Mouse (Mus musculus): ENCODE results near the gene Nfe2l2. TPM values are rescaled to one million over a fixed set of nuclear protein-coding genes. Genes with fewer than 3 reads are reported as not detected.
"Not testable (repeated sequence)": the region's sequence is repeated elsewhere in the genome, so short reads cannot be mapped to it uniquely, and the experiment has no call there.

Nfe2l2 gene
- polyA plus RNA-seq, 1 experiment, result 1.6 TPM

DNA sequence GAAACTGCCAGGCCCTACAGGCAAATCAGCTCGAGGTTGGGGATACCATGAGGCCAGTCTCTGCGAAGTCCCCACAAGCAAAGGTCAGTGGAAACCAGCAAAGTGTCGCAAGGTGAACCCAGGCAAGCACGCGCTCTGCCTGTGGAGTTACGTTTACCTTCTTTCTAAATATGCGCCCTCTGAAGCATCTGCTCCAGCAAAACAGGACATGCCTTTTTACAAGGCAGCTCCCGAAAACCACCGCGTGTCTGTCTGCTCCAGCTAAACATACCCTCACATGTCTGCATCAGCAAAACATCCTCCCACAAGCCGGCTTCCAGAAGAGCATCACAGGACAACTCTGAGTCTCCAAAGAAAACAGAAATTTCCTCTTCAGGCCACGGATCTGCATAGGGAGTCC lies 59.2 kb downstream of the Nfe2l2 start:
- Histone ChIP-seq H3K9me3 (ENCODE audit: control insufficient read depth, low read length) (peaks cover 3% of the 10 kb centered on the region; the same call in 1 of the 2 replicates), H3K36me3 (ENCODE audit: control insufficient read depth) (no peaks in the 10 kb centered on the region), H3K4me1 (ENCODE audit: control insufficient read depth) (no peaks in the 10 kb centered on the region), H3K27me3 (ENCODE audit: control insufficient read depth) (no peaks in the 10 kb centered on the region), H3K4me3 (replicated peaks) (no peak overlapping the region)
- TF ChIP-seq GATA1 (IDR thresholded peaks at IDR 0.05; ENCODE audit: low read length), result no peak
- TF ChIP-seq TAL1 (IDR thresholded peaks at IDR 0.05; ENCODE audit: low read length), result no peak

DNA sequence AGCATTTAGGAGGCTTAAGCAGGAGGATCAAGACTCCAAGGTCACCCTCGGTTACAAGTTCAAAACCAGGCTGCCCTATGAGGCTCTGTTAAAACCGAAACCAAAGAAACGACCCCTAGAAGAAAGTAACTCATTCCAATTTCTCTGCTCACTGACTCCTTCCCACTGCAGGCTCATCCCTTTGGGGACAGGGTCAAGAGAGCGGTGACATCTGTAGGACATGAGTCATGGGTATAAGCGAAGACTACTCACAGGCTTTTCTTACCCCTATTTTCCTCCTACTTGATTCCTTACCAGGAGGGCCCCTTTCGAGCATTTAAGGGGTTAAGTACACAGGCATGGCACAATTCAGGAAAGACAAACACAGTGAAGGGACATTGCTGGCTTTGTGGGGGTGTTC lies 60.5 kb downstream of the Nfe2l2 start:
- TF ChIP-seq GATA1 (IDR thresholded peaks at IDR 0.05; ENCODE audit: low read length) (no peak), TAL1 (IDR thresholded peaks at IDR 0.05; ENCODE audit: low read length) (no peak)
- H3K9me3 ChIP-seq (ENCODE audit: control insufficient read depth, low read length), result peaks cover 3% of the 10 kb centered on the region; the same call in 1 of the 2 replicates
- no peaks in the 10 kb centered on the region for H3K36me3 ChIP-seq (ENCODE audit: control insufficient read depth)
- H3K27me3 ChIP-seq (ENCODE audit: control insufficient read depth), result no peaks in the 10 kb centered on the region
- no peaks in the 10 kb centered on the region for H3K4me1 ChIP-seq (ENCODE audit: control insufficient read depth)
- no peak overlapping the region for H3K4me3 ChIP-seq (replicated peaks)

DNA sequence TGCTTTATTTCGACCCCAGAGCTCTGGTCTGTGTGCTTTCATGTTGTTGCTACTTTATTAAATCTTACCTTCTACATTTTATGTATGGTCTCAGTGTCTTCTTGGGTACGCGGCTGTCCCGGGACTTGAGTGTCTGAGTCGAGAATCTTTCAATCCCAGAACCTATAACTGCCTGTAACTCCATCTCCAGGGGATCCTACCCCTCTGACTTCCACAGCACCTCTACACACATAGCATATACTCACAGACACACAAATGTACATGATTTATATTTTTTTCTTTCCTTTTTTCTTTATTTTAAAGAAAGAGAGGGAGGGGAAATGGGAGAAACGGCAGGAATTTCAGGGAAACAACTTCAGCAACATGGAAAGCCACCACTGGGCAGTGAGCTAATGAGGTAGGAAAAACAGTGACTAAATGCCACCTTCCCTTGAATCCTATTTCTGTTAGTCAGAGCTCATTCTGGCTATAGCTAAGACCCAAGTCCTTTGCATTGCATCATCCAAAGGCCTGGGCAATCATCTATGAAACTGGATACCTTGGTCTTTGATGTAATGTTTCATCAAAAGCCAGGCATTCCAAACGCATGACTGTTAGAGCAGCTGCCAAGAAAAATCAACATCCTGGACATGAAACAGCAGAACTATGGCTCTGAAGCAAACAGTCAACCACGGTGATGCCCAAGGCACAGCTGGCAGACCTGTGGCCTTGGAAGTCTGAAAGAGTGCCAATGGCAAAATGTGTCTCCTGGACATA lies 61.5 kb downstream of the Nfe2l2 start:
- H3K9me3 ChIP-seq (ENCODE audit: control insufficient read depth, low read length), result peaks cover 3% of the 10 kb centered on the region; the same call in 1 of the 2 replicates
- H3K36me3 ChIP-seq (ENCODE audit: control insufficient read depth), result no peaks in the 10 kb centered on the region
- H3K4me3 ChIP-seq (replicated peaks), result no peak overlapping the region
- H3K4me1 ChIP-seq (ENCODE audit: control insufficient read depth), result no peaks in the 10 kb centered on the region
- H3K27me3 ChIP-seq (ENCODE audit: control insufficient read depth), result no peaks in the 10 kb centered on the region
- no peak for TF ChIP-seq TAL1 (IDR thresholded peaks at IDR 0.05; ENCODE audit: low read length)
- no peak for TF ChIP-seq GATA1 (IDR thresholded peaks at IDR 0.05; ENCODE audit: low read length)

DNA sequence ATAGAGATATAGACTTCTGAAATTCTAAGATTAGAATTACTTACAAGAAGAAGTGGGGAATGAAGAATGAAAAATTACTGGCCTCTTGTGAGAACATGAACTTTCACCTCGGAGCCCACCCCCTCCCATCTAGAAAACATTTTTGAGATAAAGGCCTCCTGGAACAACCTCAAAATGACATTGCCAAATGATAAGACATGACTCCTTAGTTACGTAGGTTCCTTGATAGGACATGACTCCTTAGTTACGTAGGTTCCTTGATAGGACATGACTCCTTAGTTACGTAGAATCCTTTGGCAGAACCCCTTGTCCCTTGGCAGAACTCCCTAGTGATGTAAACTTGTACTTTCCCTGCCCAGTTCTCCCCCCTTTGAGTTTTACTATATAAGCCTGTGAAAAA lies 62.1 kb downstream of the Nfe2l2 start:
- not testable (repeated sequence) for H3K4me1 ChIP-seq (ENCODE audit: control insufficient read depth); H3K4me3 ChIP-seq (replicated peaks); H3K9me3 ChIP-seq (ENCODE audit: control insufficient read depth, low read length); H3K36me3 ChIP-seq (ENCODE audit: control insufficient read depth); H3K27me3 ChIP-seq (ENCODE audit: control insufficient read depth)

DNA sequence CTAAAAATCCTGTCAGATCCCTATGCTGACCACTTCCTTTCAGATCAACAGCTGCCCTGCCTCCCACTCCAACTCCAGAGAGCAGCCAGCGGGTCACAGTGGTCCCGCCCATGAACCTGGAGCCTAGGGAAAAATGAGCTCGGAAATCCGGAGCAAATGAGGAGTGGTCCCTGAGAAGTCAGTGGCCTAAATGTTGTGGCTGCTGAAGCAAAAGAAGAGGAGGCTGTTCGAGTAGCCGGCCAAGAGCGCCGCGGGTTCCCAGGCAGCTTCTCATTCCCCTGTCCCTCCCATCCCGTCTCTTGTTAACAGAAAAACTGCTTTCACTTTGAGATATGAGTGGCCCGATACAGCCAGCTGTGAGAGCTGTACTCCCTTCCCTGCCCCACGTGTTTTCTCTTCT lies 64.9 kb downstream of the Nfe2l2 start:
- not testable (repeated sequence) for H3K4me3 ChIP-seq (replicated peaks)

DNA sequence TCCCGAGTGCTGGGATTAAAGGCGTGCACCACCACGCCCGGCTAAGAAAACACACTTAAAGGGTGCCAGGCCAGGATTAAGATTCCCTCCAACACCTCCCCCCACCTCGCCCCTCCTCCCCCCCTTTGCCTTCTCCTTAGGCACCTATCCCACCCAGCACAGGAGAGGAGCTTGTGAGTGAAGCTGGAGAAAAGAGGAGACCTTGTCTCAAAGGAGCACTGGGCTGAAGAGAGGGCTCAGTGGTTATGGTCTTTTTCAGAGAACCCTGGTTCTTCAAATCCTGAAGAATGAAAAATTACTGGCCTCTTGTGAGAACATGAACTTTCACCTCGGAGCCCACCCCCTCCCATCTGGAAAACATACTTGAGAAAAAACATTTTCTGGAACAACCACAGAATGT lies 66.6 kb downstream of the Nfe2l2 start:
- H3K9me3 ChIP-seq (ENCODE audit: control insufficient read depth, low read length); H3K4me1 ChIP-seq (ENCODE audit: control insufficient read depth); H3K4me3 ChIP-seq (replicated peaks); H3K36me3 ChIP-seq (ENCODE audit: control insufficient read depth); H3K27me3 ChIP-seq (ENCODE audit: control insufficient read depth): not testable (repeated sequence)

More for the DNA sequence above, 64.9 kb downstream of the Nfe2l2 start:
- H3K27me3 ChIP-seq (ENCODE audit: control insufficient read depth); H3K4me1 ChIP-seq (ENCODE audit: control insufficient read depth); H3K36me3 ChIP-seq (ENCODE audit: control insufficient read depth); H3K9me3 ChIP-seq (ENCODE audit: control insufficient read depth, low read length): not testable (repeated sequence)

DNA sequence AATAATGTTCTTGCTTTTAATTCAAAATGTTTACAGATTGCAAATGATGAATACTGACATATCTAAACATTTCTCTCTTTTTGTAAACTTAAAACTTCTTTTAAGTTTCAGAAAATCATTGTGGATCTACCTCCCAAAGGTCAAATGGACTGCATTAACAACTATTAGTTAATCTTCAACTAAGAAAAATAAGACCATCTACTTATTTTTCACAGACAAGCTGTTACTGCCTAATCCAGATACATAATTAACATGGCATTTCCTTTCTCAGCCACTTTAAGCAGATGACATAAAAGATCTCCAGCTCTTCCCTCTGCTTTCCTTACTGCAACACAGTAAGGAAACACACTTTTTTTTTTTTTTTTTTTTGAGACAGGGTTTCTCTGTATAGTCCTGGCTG lies 67.1 kb downstream of the Nfe2l2 start:
- no peaks in the 10 kb centered on the region for H3K27me3 ChIP-seq (ENCODE audit: control insufficient read depth)
- peaks cover 6% of the 10 kb centered on the region for H3K4me1 ChIP-seq (ENCODE audit: control insufficient read depth)
- no peak overlapping the region for H3K4me3 ChIP-seq (replicated peaks)
- TF ChIP-seq TAL1 (IDR thresholded peaks at IDR 0.05; ENCODE audit: low read length) (no peak), GATA1 (IDR thresholded peaks at IDR 0.05; ENCODE audit: low read length) (no peak)
- no peaks in the 10 kb centered on the region for H3K36me3 ChIP-seq (ENCODE audit: control insufficient read depth)
- no peaks in the 10 kb centered on the region for H3K9me3 ChIP-seq (ENCODE audit: control insufficient read depth, low read length)

DNA sequence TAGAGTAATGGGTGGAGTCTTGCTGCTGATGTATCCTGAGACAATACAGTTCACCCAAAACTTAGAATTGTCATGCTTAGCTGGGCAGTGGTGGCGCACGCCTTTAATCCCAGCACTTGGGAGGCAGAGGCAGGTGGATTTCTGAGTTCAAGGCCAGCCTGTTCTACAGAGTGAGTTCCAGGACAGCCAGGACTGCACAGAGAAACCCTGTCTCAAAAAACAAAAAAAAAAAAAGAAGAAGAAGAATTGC lies 67.5 kb downstream of the Nfe2l2 start:
- not testable (repeated sequence) for H3K36me3 ChIP-seq (ENCODE audit: control insufficient read depth); H3K4me3 ChIP-seq (replicated peaks); H3K27me3 ChIP-seq (ENCODE audit: control insufficient read depth); H3K9me3 ChIP-seq (ENCODE audit: control insufficient read depth, low read length); H3K4me1 ChIP-seq (ENCODE audit: control insufficient read depth)

DNA sequence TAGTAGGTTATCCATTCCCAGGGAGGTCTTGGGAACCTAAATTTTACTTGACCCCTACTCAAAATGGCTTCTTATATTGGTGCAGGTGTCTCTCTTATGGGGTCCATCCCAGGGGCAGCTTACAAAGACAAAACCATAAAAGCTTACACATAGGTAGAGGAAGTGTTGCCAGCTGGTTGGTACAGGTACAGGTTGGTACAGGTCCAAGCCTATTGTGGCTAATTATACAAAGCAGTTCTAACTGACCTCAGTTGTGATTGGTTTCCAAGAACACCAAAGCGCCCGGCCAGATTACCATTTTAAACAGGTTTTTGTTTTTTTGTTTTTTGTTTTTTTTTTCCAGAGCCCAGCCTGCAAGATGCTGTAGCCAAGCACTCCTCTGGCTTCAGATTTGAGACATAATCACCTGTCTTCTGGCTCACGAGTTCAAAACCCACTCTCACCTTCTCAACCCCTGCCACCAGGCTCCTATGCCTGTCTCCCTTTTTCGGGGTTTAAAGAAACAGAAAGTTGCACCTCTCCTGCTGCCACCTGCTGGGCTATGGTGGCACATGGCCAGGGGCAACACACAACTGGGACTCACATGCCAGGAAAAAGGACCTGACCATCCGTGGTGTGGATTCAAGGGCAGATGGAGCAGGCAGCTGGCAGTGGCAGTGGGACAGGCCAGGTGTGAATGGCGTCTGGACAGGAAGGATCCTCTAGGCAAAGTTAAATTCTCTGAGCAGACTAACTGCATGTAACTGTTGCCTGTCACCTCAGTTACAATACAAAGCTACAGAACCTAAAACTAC lies 68.0 kb downstream of the Nfe2l2 start:
- Histone ChIP-seq H3K4me1 (ENCODE audit: control insufficient read depth) (peaks cover 6% of the 10 kb centered on the region), H3K36me3 (ENCODE audit: control insufficient read depth) (no peaks in the 10 kb centered on the region), H3K4me3 (replicated peaks) (no peak overlapping the region), H3K27me3 (ENCODE audit: control insufficient read depth) (no peaks in the 10 kb centered on the region), H3K9me3 (ENCODE audit: control insufficient read depth, low read length) (no peaks in the 10 kb centered on the region)
- TF ChIP-seq GATA1 (IDR thresholded peaks at IDR 0.05; ENCODE audit: low read length) (no peak), TAL1 (IDR thresholded peaks at IDR 0.05; ENCODE audit: low read length) (no peak)

DNA sequence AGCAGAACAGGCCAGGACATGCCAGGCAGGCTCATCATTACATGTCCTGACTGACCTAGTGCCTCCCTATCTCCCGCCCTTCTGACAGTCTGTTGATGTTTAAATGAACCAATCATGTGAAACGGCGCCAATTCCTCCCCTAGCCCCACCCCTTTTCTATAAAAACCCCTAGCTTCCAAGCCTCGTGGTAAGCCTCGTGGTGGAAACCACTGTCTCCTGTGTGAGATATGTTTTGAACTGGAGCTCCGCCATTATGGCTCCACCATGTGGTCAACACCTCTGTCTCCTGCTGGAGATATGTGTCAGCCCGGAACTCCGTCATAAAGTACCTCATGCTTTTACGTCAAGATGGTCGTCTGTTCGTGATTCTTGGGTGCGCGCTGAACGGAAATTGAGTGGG lies 70.0 kb downstream of the Nfe2l2 start:
- H3K4me3 ChIP-seq (replicated peaks); H3K27me3 ChIP-seq (ENCODE audit: control insufficient read depth); H3K9me3 ChIP-seq (ENCODE audit: control insufficient read depth, low read length); H3K36me3 ChIP-seq (ENCODE audit: control insufficient read depth); H3K4me1 ChIP-seq (ENCODE audit: control insufficient read depth): not testable (repeated sequence)

Measured in erythroblast, embryonic 14.5 days (primary cell).